ENCODE assay signal across 13 mouse cellular contexts in genomic region chr4:142171788-142172497, GRCm38 (mm10).
A peak's percentile ranks its signal among the peaks of the same experiment; 100 is the strongest.
DNase-seq lines count a peak whose midpoint lies in the region; ATAC-seq and TF ChIP-seq lines count a peak whose summit lies in the region.
"Had no signal": no experiment of that assay in that cellular context is flagged by ENCODE, and none has a peak within 500 bp of the region (broad histone marks: within the 10 kb centered on the region; RNA-seq: fewer than 3 reads in every experiment).

No protein-coding gene starts in this region.

- 0 out of 2 replicates have a peak overlapping the region, but pooled peaks have one; percentile 40 for H3K9ac ChIP-seq in heart, embryonic 14.5 days (ENCODE audit: low read length)
- H3K9ac ChIP-seq in CH12.LX (ENCODE audit: insufficient read depth, low read depth), result peak overlapping the region; percentile 21
- H3K9ac ChIP-seq in ES-E14 (ENCODE audit: insufficient read depth, low read depth, low read length, poor library complexity, severe bottlenecking), result peak overlapping the region; percentile 60
- H3K9ac ChIP-seq: embryonic facial prominence, embryonic 12.5 days; forebrain, embryonic 12.5 days; hindbrain, embryonic 15.5 days had no signal

- TF ChIP-seq CTCF in CH12.LX (conservative IDR thresholded peaks at IDR 0.05 in 1 of 2, IDR thresholded peaks at IDR 0.05 in 1 of 2; ENCODE audit: low read depth in 2 of 2, low read length in 2 of 2), result no peak

- dilution Hi-C loops in CH12.LX (cut with MboI; ENCODE audit: extremely low pct_ligation_motif_present, extremely low pct_unique_long_range_greater_than_20kb, low sequenced_read_pairs), result no loop called here

- DNase-seq in heart, postnatal 36 days, result no peak
- DNase-seq in CH12.LX (ENCODE audit: extremely low read depth), result no peak
- DNase-seq in ES-E14 (ENCODE audit: low read depth, low spot score), result no peak
- no peak for DNase-seq in limb, embryonic 10.5 days (ENCODE audit: low spot score)
- DNase-seq in left cerebral cortex, adult 18-20 months (ENCODE audit: low spot score in 2 of 2), result no peak
- DNase-seq in urinary bladder, postnatal 25 days (ENCODE audit: low spot score), result no peak
- no peak for DNase-seq in spleen, postnatal 4 days (ENCODE audit: low spot score in 2 of 2)
- DNase-seq: cerebellum, postnatal 14 days; layer of hippocampus, postnatal 36 days had no signal

- H3K36me3 ChIP-seq in heart, embryonic 14.5 days (ENCODE audit: control insufficient read depth, insufficient read depth, low read length), result no peaks in the 10 kb centered on the region
- H3K36me3 ChIP-seq in CH12.LX (replicated peaks in 1 of 2; ENCODE audit: control insufficient read depth in 1 of 2, insufficient read depth in 1 of 2, low read length in 1 of 2) (peaks cover 0 to 18% of the 10 kb centered on the region in 2 experiments), ES-E14 (ENCODE audit: control insufficient read depth, insufficient read depth, low read length, poor library complexity, severe bottlenecking) (no peaks in the 10 kb centered on the region; the same call in 1 of the 2 replicates)
- H3K36me3 ChIP-seq in limb, embryonic 10.5 days, result no peaks in the 10 kb centered on the region
- H3K36me3 ChIP-seq: embryonic facial prominence, embryonic 12.5 days; forebrain, embryonic 12.5 days; hindbrain, embryonic 15.5 days had no signal

- no peak for TF ChIP-seq RAD21 in CH12.LX (IDR thresholded peaks at IDR 0.05; ENCODE audit: low read depth, low read length)

- TF ChIP-seq EP300 in CH12.LX (IDR thresholded peaks at IDR 0.05; ENCODE audit: low read length), result no peak

- H3K79me2 ChIP-seq in CH12.LX (replicated peaks; ENCODE audit: control insufficient read depth, extremely low read depth, insufficient read depth, poor library complexity, severe bottlenecking), result no peaks in the 10 kb centered on the region

- peak overlapping the region in 1 of 2 experiments; percentile 2; a peak in 1 of 4 replicates for H3K27ac ChIP-seq in heart, embryonic 14.5 days (replicated peaks in 1 of 2; ENCODE audit: control insufficient read depth in 1 of 2, insufficient read depth in 1 of 2, low read depth in 2 of 2, low read length in 2 of 2)
- H3K27ac ChIP-seq in CH12.LX (ENCODE audit: insufficient read depth, low read depth) (peak overlapping the region; percentile 70), ES-E14 (ENCODE audit: insufficient read depth, low read depth, low read length, poor library complexity, severe bottlenecking) (peak overlapping the region; percentile 97)
- peak overlapping the region; percentile 5; the same call in 1 of the 2 replicates for H3K27ac ChIP-seq in limb, embryonic 10.5 days
- H3K27ac ChIP-seq: embryonic facial prominence, embryonic 12.5 days; hindbrain, embryonic 15.5 days had no signal

- ATAC-seq in heart, embryonic 14.5 days (ENCODE audit: insufficient number of reproducible peaks, insufficient read depth, low FRiP score, low read depth), result no peak

- H3K4me1 ChIP-seq in heart, embryonic 14.5 days (ENCODE audit: control insufficient read depth in 2 of 2, insufficient read depth in 2 of 2, low read length in 2 of 2), result peaks cover 42 to 49% of the 10 kb centered on the region in 2 experiments
- H3K4me1 ChIP-seq in CH12.LX (ENCODE audit: control insufficient read depth in 1 of 2, insufficient read depth in 2 of 2) (peaks cover 24 to 57% of the 10 kb centered on the region in 2 experiments), ES-E14 (ENCODE audit: control insufficient read depth in 2 of 2, insufficient read depth in 2 of 2, low read length in 2 of 2, poor library complexity in 1 of 2) (peaks cover 23 to 53% of the 10 kb centered on the region in 2 experiments)
- H3K4me1 ChIP-seq in limb, embryonic 10.5 days, result peaks cover 42% of the 10 kb centered on the region

- in situ Hi-C loops in CH12.LX (cut with MboI; ENCODE audit: low pct_ligation_motif_present, low pct_unique_long_range_greater_than_20kb, low sequenced_read_pairs), result loop anchor here (25.0 kb wide), 2 partner anchors 240 to 1065 kb away; no protein-coding TSS in a partner anchor
- in situ Hi-C loops in ES-E14 (cut with MboI; ENCODE audit: low sequenced_read_pairs in 2 of 2, unreplicated experiment in 2 of 2), result no loop called here

- H3K9me3 ChIP-seq in heart, embryonic 14.5 days (ENCODE audit: control insufficient read depth, low read length), result 0 out of 2 replicates have a peak, but pooled peaks cover 4% of the 10 kb centered on the region
- H3K9me3 ChIP-seq in CH12.LX (replicated peaks; ENCODE audit: low read length), result peaks cover 7% of the 10 kb centered on the region
- no peaks in the 10 kb centered on the region for H3K9me3 ChIP-seq in ES-E14 (ENCODE audit: control insufficient read depth, insufficient read depth, low read depth, low read length)
- H3K9me3 ChIP-seq in limb, embryonic 10.5 days (replicated peaks), result no peaks in the 10 kb centered on the region
- H3K9me3 ChIP-seq: embryonic facial prominence, embryonic 12.5 days; forebrain, embryonic 12.5 days; hindbrain, embryonic 15.5 days had no signal

- H3K4me2 ChIP-seq in heart, embryonic 14.5 days (ENCODE audit: low read length), result no peak overlapping the region
- peak overlapping the region; percentile 2; the same call in 1 of the 2 replicates for H3K4me2 ChIP-seq in CH12.LX (ENCODE audit: insufficient read depth, low read depth, poor library complexity, severe bottlenecking)
- H3K4me2 ChIP-seq: embryonic facial prominence, embryonic 12.5 days; forebrain, embryonic 12.5 days; hindbrain, embryonic 15.5 days had no signal

- intact Hi-C loops in heart, postnatal 36 days (cut with DNase I), result no loop called here

- H3K27me3 ChIP-seq in heart, embryonic 14.5 days (ENCODE audit: control insufficient read depth, insufficient read depth, low read length), result no peaks in the 10 kb centered on the region
- no peaks in the 10 kb centered on the region for H3K27me3 ChIP-seq in CH12.LX (replicated peaks)
- H3K27me3 ChIP-seq in limb, embryonic 10.5 days (ENCODE audit: low read depth, poor library complexity, severe bottlenecking), result no peaks in the 10 kb centered on the region
- H3K27me3 ChIP-seq: embryonic facial prominence, embryonic 12.5 days; forebrain, embryonic 12.5 days; hindbrain, embryonic 15.5 days had no signal

- WGBS in heart, embryonic 14.5 days, result 72% methylated on average over 7 of the region's 8 CpGs
- WGBS in limb, embryonic 10.5 days, result 73% methylated on average over 8 of the region's 8 CpGs

- no peak for TF ChIP-seq POLR2A in CH12.LX (IDR thresholded peaks at IDR 0.05; ENCODE audit: low read depth, low read length)

- no peak overlapping the region for H3K4me3 ChIP-seq in heart, embryonic 14.5 days (ENCODE audit: control insufficient read depth in 1 of 2, insufficient read depth in 1 of 2, low read depth in 1 of 2, low read length in 2 of 2)
- no peak overlapping the region for H3K4me3 ChIP-seq in CH12.LX (replicated peaks in 1 of 3; ENCODE audit: low read depth in 2 of 3, low read length in 2 of 3, poor library complexity in 1 of 3)
- no peak overlapping the region; a peak in 1 of 4 replicates for H3K4me3 ChIP-seq in ES-E14 (ENCODE audit: insufficient read depth in 1 of 2, low read depth in 1 of 2, low read length in 2 of 2, poor library complexity in 1 of 2, severe bottlenecking in 1 of 2)
- no peak overlapping the region for H3K4me3 ChIP-seq in limb, embryonic 10.5 days
- H3K4me3 ChIP-seq: embryonic facial prominence, embryonic 12.5 days; forebrain, embryonic 12.5 days; hindbrain, embryonic 15.5 days had no signal

TF ChIP-seq in CH12.LX, 34 proteins besides CTCF, POLR2A, EP300 and RAD21:
- TF ChIP-seq JUND (conservative IDR thresholded peaks at IDR 0.05; ENCODE audit: low read depth, low read length) (no peak), ELF1 (IDR thresholded peaks at IDR 0.05; ENCODE audit: low read depth, low read length) (no peak), JUN (IDR thresholded peaks at IDR 0.05; ENCODE audit: insufficient read depth, low read depth, low read length) (no peak), HCFC1 (IDR thresholded peaks at IDR 0.05; ENCODE audit: low read depth, low read length) (no peak), MAZ (IDR thresholded peaks at IDR 0.05; ENCODE audit: low read depth, low read length) (no peak), NRF1 (IDR thresholded peaks at IDR 0.05; ENCODE audit: low read depth, low read length) (no peak), SMC3 (IDR thresholded peaks at IDR 0.05; ENCODE audit: low read depth, low read length) (no peak)
TF ChIP-seq in CH12.LX: peak in this region for 0.

TF ChIP-seq in ES-E14, 5 proteins besides CTCF, POLR2A, EP300 and RAD21:
- no peak for TF ChIP-seq ZC3H11A (IDR thresholded peaks at IDR 0.05; ENCODE audit: borderline replicate concordance, low read depth, low read length)
- no peak for TF ChIP-seq ZNF384 (IDR thresholded peaks at IDR 0.05; ENCODE audit: low read depth, low read length)
- no peak for TF ChIP-seq CHD2 (IDR thresholded peaks at IDR 0.05; ENCODE audit: low read depth, low read length)
